Mouse (Mus musculus): ENCODE measurements at regions not wholly inside any gene's neighbourhood (a gene's known extent, or its start where the extent isn't known, plus 50 kb on each side); places are given as distances from the start of the nearest gene placed in this dataset.
"Not testable (repeated sequence)": the region's sequence is repeated elsewhere in the genome, so short reads cannot be mapped to it uniquely, and the experiment has no call there.

GRCm38 (mm10) chr9:51660908-51661874 is 103.9 kb upstream of the Arhgap20 start:
- in situ Hi-C loops (cut with MboI, MseI), result no loop called here

- in situ Hi-C loops (cut with MboI, MseI), result no loop called here
Observed at GRCm38 (mm10) chr9:51661911-51662310, 103.2 kb upstream of the Arhgap20 start.

GRCm38 (mm10) chr9:51664353-51664752 is 100.8 kb upstream of the Arhgap20 start:
- in situ Hi-C loops (cut with MboI, MseI), result no loop called here

GRCm38 (mm10) chr9:51664876-51665275 is 100.3 kb upstream of the Arhgap20 start:
- in situ Hi-C loops (cut with MboI, MseI), result no loop called here

- in situ Hi-C loops (cut with MboI, MseI), result not testable (repeated sequence)
Observed at GRCm38 (mm10) chr9:51668976-51669375, 96.2 kb upstream of the Arhgap20 start.

- in situ Hi-C loops (cut with MboI, MseI), result no loop called here
Observed at GRCm38 (mm10) chr9:51670531-51670930, 94.6 kb upstream of the Arhgap20 start.

GRCm38 (mm10) chr9:51686536-51686935 is 78.6 kb upstream of the Arhgap20 start:
- in situ Hi-C loops (cut with MboI, MseI), result no loop called here

- in situ Hi-C loops (cut with MboI, MseI), result no loop called here
Observed at GRCm38 (mm10) chr9:51714326-51714725, 50.8 kb upstream of the Arhgap20 start.

Measured in T-helper 1 cell (primary cell).